Mouse (Mus musculus) limb, embryonic 14.5 days (tissue): ENCODE results near the gene Gm17617. TPM values are rescaled to one million over a fixed set of nuclear protein-coding genes. Genes with fewer than 3 reads are reported as not detected.

Experiments
- ATAC-seq: fragments of 200-750 bp; cut with Nextera tagmentation; 2 replicates; pipeline ENCODE4 v1.8.0; 2017; ENCODE audit warnings: low read depth, moderate number of reproducible peaks, moderate TSS enrichment; ENCODE audit not compliant: low FRiP score
- DNase-seq: peaks from one replicate; pipeline ENCODE4 v3.0.0-alpha.2; 2015; ENCODE audit warnings: low spot score
- H3K27ac ChIP-seq: fragments of 300-500 bp; sonication (generic); replicated peaks from 2 replicates; pipeline ENCODE4 v1.5.1; 2014; ENCODE audit warnings: low read depth, mild to moderate bottlenecking, low read length, moderate library complexity, mixed read lengths
- H3K27me3 ChIP-seq: fragments of 300-500 bp; sonication (generic); 2 replicates; pipeline ENCODE4 v1.6.1; 2014; ENCODE audit warnings: low read length, mixed read lengths; ENCODE audit not compliant: control insufficient read depth, insufficient read depth
- H3K36me3 ChIP-seq: fragments of 300-500 bp; sonication (generic); 2 replicates; pipeline ENCODE4 v1.6.1; 2014; ENCODE audit warnings: mild to moderate bottlenecking, low read length, moderate library complexity, mixed read lengths; ENCODE audit not compliant: control insufficient read depth, insufficient read depth
- H3K4me1 ChIP-seq: fragments of 300-500 bp; sonication (generic); 2 replicates; pipeline ENCODE4 v1.6.1; 2014; ENCODE audit warnings: antibody characterized with exemption, low read length, mixed read lengths; ENCODE audit not compliant: control insufficient read depth, insufficient read depth
- H3K4me2 ChIP-seq: fragments of 300-500 bp; sonication (generic); replicated peaks from 2 replicates; pipeline ENCODE4 v1.6.1; 2014; ENCODE audit warnings: low read depth, mild to moderate bottlenecking, low read length, moderate library complexity; ENCODE audit not compliant: severe bottlenecking
- H3K4me3 ChIP-seq: fragments of 300-500 bp; sonication (generic); replicated peaks from 2 replicates; pipeline ENCODE4 v1.5.1; 2014; ENCODE audit warnings: low read length
- H3K9ac ChIP-seq: fragments of 300-500 bp; sonication (generic); 2 replicates; pipeline ENCODE4 v1.6.1; 2014; ENCODE audit warnings: mild to moderate bottlenecking, low read depth, low read length, moderate library complexity; ENCODE audit not compliant: severe bottlenecking
- H3K9me3 ChIP-seq: fragments of 300-500 bp; sonication (generic); 2 replicates; pipeline ENCODE4 v1.6.1; 2016; ENCODE audit warnings: low read length; ENCODE audit not compliant: control insufficient read depth
- POLR2A ChIP-seq: fragments of 200-500 bp; IDR thresholded peaks from 2 replicates; pipeline ENCODE4 v1.8.0; 2012; ENCODE audit warnings: inconsistent platforms, mild to moderate bottlenecking, moderate library complexity, borderline replicate concordance; ENCODE audit not compliant: insufficient read depth, insufficient read length; ENCODE audit errors: extremely low read depth
- WGBS: fragments of 180-500 bp; shearing (Covaris S2); extraction: QIAGEN DNeasy Blood & Tissue Kit; methylation state at CpG from one replicate; pipeline ENCODE4 v1.1.7; 2014; 5-methylcytosine and 5-hydroxymethylcytosine counted together
- polyA plus RNA-seq, 2 experiments: library from polyadenylated mRNA; depleted of rRNA in 1 of 2; stranded (reverse) in 1 of 2; unstranded in 1 of 2; fragments of >200 nt; fragmentation: Nextera tagmentation in 1 of 2; extraction: Ambion mirVana in 1 of 2; gene quantifications; 2 replicates each; pipeline versions ENCODE4 v1.2.1 to v1.2.3; 2012 to 2014

Gene Gm17617
- polyA plus RNA-seq, 2 experiments, result not detected

GRCm38 (mm10) chr13:55177903-55178496 lies 44.7 kb upstream of the Gm17617 start:
- Histone ChIP-seq H3K27ac (no peak overlapping the region), H3K9ac (no peak overlapping the region), H3K9me3 (no peaks in the 10 kb centered on the region), H3K36me3 (no peaks in the 10 kb centered on the region), H3K4me1 (no peaks in the 10 kb centered on the region), H3K4me3 (no peak overlapping the region), H3K4me2 (no peak overlapping the region), H3K27me3 (no peaks in the 10 kb centered on the region)
- DNase-seq (no peak), ATAC-seq (no peak)
- 63% methylated on average over 4 of the region's 4 CpGs for WGBS
- no peak for TF ChIP-seq POLR2A

DNA sequence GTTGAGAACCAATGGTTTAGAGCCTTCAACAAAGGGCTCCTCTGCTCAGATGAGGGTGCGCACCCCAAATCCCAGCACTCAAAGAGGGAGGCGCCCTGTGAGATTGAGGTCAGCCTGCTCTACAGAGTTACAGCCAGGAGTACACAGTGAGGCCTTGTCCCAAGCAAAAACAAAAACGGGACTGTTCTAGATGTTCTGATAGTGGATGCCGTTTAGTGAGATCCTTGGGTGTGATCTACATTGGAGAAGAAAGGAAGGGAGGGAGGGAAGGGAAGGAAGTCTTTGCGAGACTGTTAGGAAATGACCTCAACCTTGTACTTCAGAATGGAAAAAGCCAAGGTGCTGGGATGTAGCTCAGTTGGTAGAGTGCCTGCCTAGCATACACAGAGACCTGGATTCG lies 42.9 kb upstream of the Gm17617 start:
- Histone ChIP-seq H3K36me3 (no peaks in the 10 kb centered on the region), H3K4me3 (no peak overlapping the region), H3K27me3 (no peaks in the 10 kb centered on the region), H3K4me2 (no peak overlapping the region), H3K27ac (no peak overlapping the region), H3K9ac (no peak overlapping the region), H3K4me1 (peaks cover 11% of the 10 kb centered on the region), H3K9me3 (no peaks in the 10 kb centered on the region)
- ATAC-seq, result no peak
- DNase-seq, result no peak
- WGBS, result 87% methylated on average over 6 of the region's 6 CpGs
- TF ChIP-seq POLR2A, result no peak

DNA sequence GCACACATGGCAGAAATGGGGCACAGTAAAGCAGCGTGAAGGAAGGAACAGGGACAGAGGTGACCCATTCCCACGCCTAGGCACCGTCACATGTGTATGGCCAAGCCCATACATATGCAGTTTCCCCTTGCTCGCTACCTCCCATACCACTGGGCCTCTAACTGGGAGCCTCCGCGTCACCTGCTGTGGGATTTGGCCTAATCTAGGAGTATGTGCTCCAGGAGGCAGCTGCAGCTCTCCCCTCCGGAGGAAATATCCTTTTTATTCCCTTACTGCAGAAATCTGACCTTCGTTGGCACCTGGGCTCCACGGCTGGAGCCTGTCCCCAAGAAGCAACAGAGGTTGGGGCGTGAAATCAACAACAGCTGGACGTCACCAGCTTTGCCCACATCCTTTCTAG lies 41.0 kb upstream of the Gm17617 start:
- DNase-seq, result peak; percentile 64
- Histone ChIP-seq H3K27ac (no peak overlapping the region), H3K9ac (no peak overlapping the region), H3K4me1 (peaks cover 13% of the 10 kb centered on the region), H3K27me3 (no peaks in the 10 kb centered on the region), H3K9me3 (no peaks in the 10 kb centered on the region), H3K4me2 (no peak overlapping the region), H3K36me3 (no peaks in the 10 kb centered on the region), H3K4me3 (no peak overlapping the region)
- TF ChIP-seq POLR2A, result no peak
- peak; percentile 42; the same call in 1 of the 2 replicates for ATAC-seq
- 68% methylated on average over 11 of the region's 11 CpGs for WGBS

DNA sequence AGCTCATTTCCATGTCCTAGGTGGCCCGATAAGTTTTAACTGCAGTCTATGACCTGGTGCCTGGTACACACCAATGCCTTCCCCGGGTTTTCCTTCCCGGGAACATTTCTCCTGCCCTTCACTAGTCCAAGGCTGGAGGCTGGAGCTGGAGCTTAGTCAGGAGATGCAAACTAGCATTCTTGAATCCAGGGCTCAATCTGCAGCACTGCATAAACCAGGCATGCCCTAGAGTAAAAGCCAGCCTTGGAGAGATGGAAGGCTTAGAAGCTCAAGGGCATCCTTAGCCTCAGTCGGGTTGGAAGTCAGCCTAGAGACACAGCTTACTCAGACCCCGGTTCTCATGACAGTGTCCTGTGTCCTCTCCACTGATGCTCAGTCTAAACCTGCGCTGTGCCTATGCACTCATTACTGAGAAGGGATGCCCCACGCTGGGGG lies 39.0 kb upstream of the Gm17617 start:
- H3K4me3 ChIP-seq, result no peak overlapping the region
- H3K36me3 ChIP-seq, result no peaks in the 10 kb centered on the region
- peaks cover 13% of the 10 kb centered on the region for H3K4me1 ChIP-seq
- H3K9ac ChIP-seq, result no peak overlapping the region
- TF ChIP-seq POLR2A, result no peak
- WGBS, result 43% methylated on average over 7 of the region's 7 CpGs
- H3K27ac ChIP-seq, result 0 out of 2 replicates have a peak overlapping the region, but pooled peaks have one; percentile 48
- H3K27me3 ChIP-seq, result no peaks in the 10 kb centered on the region
- H3K4me2 ChIP-seq, result no peak overlapping the region; the same call in 1 of the 2 replicates
- ATAC-seq (no peak), DNase-seq (no peak)
- H3K9me3 ChIP-seq, result no peaks in the 10 kb centered on the region

DNA sequence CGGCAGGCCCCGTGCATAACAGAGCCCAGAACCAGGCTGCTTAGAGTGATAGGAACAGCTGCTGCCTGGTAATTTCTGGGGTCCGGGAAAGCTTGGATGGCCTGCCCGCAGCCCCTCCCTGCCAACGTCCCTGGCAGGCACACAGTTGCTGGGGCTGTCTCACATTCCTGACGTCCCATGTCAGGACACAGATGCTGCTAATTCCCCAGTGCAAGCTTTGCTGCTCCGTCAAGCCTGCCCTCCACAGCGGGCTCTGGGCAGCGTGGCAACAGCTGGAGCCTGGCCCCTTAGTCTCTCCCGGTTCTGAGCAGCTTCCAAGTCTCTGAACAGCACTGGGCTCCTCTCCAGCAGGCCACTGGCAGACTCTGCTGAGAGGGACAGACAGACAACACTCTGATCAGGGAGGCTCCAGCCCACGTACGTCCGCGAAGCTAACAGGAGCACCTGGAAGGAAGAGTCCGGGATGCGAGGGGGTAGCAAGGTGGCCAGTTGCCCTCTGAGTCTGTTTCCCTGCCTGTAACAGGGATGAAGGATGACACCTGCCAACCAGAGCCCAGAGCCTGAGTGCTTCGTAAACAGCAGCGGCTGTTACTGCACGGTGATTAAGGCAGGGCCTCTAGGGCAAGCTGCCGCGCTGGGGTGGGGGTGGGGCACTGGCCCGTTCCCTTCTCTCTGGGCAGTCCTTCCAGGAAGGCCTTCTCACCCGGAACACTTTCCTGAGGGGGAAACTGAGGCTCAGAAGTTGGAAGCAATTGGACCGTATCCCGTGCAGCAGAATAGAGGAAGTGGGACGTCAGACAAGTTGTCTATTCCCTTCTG lies 38.4 kb upstream of the Gm17617 start:
- WGBS, result 14% methylated on average over 26 of the region's 26 CpGs
- H3K27ac ChIP-seq, result peak overlapping the region; percentile 55; the same call in 1 of the 2 replicates

More for the DNA sequence above, 38.4 kb upstream of the Gm17617 start:
- H3K9ac ChIP-seq, result peak overlapping the region; percentile 34; the same call in 1 of the 2 replicates
- DNase-seq (peak; percentile 79), ATAC-seq (peak; percentile 81)
- peaks cover 13% of the 10 kb centered on the region for H3K4me1 ChIP-seq
- H3K9me3 ChIP-seq, result no peaks in the 10 kb centered on the region
- no peaks in the 10 kb centered on the region for H3K27me3 ChIP-seq
- H3K4me2 ChIP-seq, result peak overlapping the region; percentile 32
- peak overlapping the region; percentile 8; the same call in 1 of the 2 replicates for H3K4me3 ChIP-seq
- TF ChIP-seq POLR2A, result no peak
- no peaks in the 10 kb centered on the region for H3K36me3 ChIP-seq
